12 mouse cellular contexts compared by ENCODE assay signal in genomic region chr15:94803624-94804342, GRCm38 (mm10).
DNase-seq lines count a peak whose midpoint lies in the region; ATAC-seq and TF ChIP-seq lines count a peak whose summit lies in the region.
"Had no signal": no experiment of that assay in that cellular context is flagged by ENCODE, and none has a peak within 500 bp of the region (broad histone marks: within the 10 kb centered on the region; RNA-seq: fewer than 3 reads in every experiment).

No protein-coding gene starts in this region.

- no peaks in the 10 kb centered on the region for H3K4me1 ChIP-seq in embryonic facial prominence, embryonic 14.5 days (ENCODE audit: control insufficient read depth, insufficient read depth, low read length)
- H3K4me1 ChIP-seq in embryonic facial prominence, embryonic 10.5 days = no peaks in the 10 kb centered on the region
- peaks cover 9% of the 10 kb centered on the region; the same call in 1 of the 2 replicates for H3K4me1 ChIP-seq in neural tube, embryonic 14.5 days (ENCODE audit: control insufficient read depth, insufficient read depth, low read length)
- H3K4me1 ChIP-seq: stomach, embryonic 15.5 days had no signal

- no peak overlapping the region for H3K27ac ChIP-seq in embryonic facial prominence, embryonic 14.5 days (replicated peaks; ENCODE audit: low read depth, low read length)
- no peak overlapping the region for H3K27ac ChIP-seq in embryonic facial prominence, embryonic 10.5 days (replicated peaks)
- no peak overlapping the region for H3K27ac ChIP-seq in layer of hippocampus, adult 2 months
- no peak overlapping the region for H3K27ac ChIP-seq in neural tube, embryonic 14.5 days (ENCODE audit: low read depth, low read length)
- H3K27ac ChIP-seq: stomach, embryonic 15.5 days had no signal

- peak; percentile 34 for TF ChIP-seq CTCF in layer of hippocampus, adult 2 months (conservative IDR thresholded peaks at IDR 0.05)

- no peak for ATAC-seq in embryonic facial prominence, embryonic 14.5 days (ENCODE audit: low read depth)
- ATAC-seq in neural tube, embryonic 14.5 days (ENCODE audit: low read depth) = peak; percentile 68; the same call in 1 of the 2 replicates

- H3K36me3 ChIP-seq in embryonic facial prominence, embryonic 14.5 days (ENCODE audit: control insufficient read depth, insufficient read depth, low read length) = no peaks in the 10 kb centered on the region
- no peaks in the 10 kb centered on the region for H3K36me3 ChIP-seq in embryonic facial prominence, embryonic 10.5 days (replicated peaks)
- H3K36me3 ChIP-seq in neural tube, embryonic 14.5 days (ENCODE audit: control insufficient read depth, insufficient read depth, low read length) = no peaks in the 10 kb centered on the region
- H3K36me3 ChIP-seq: stomach, embryonic 15.5 days had no signal

- 65% methylated on average over 17 of the region's 17 CpGs for WGBS in embryonic facial prominence, embryonic 14.5 days
- WGBS in embryonic facial prominence, embryonic 10.5 days = 81% methylated on average over 17 of the region's 17 CpGs
- 20% methylated on average over 17 of the region's 17 CpGs for WGBS in neural tube, embryonic 14.5 days

- H3K9me3 ChIP-seq in embryonic facial prominence, embryonic 14.5 days (ENCODE audit: control insufficient read depth, low read length) = no peaks in the 10 kb centered on the region
- no peaks in the 10 kb centered on the region for H3K9me3 ChIP-seq in embryonic facial prominence, embryonic 10.5 days
- no peaks in the 10 kb centered on the region for H3K9me3 ChIP-seq in neural tube, embryonic 14.5 days (ENCODE audit: control insufficient read depth, low read length)
- H3K9me3 ChIP-seq: stomach, embryonic 15.5 days had no signal

- H3K4me2 ChIP-seq in embryonic facial prominence, embryonic 14.5 days (ENCODE audit: low read depth, low read length) = no peak overlapping the region
- H3K4me2 ChIP-seq in neural tube, embryonic 14.5 days (ENCODE audit: low read depth, low read length) = no peak overlapping the region; the same call in 1 of the 2 replicates
- H3K4me2 ChIP-seq: stomach, embryonic 15.5 days had no signal

- H3K4me3 ChIP-seq in embryonic facial prominence, embryonic 14.5 days (ENCODE audit: low read depth, low read length) = no peak overlapping the region
- no peak overlapping the region for H3K4me3 ChIP-seq in embryonic facial prominence, embryonic 10.5 days
- H3K4me3 ChIP-seq in layer of hippocampus, adult 2 months = no peak overlapping the region
- H3K4me3 ChIP-seq in neural tube, embryonic 14.5 days (ENCODE audit: low read depth, low read length) = no peak overlapping the region
- H3K4me3 ChIP-seq: myocyte; stomach, embryonic 15.5 days had no signal

- no peaks in the 10 kb centered on the region for H3K27me3 ChIP-seq in embryonic facial prominence, embryonic 14.5 days (replicated peaks; ENCODE audit: control insufficient read depth, insufficient read depth, low read length)
- H3K27me3 ChIP-seq in embryonic facial prominence, embryonic 10.5 days (replicated peaks; ENCODE audit: low read depth, poor library complexity, severe bottlenecking) = no peaks in the 10 kb centered on the region
- no peaks in the 10 kb centered on the region for H3K27me3 ChIP-seq in neural tube, embryonic 14.5 days (ENCODE audit: control insufficient read depth, insufficient read depth, low read length)
- H3K27me3 ChIP-seq: stomach, embryonic 15.5 days had no signal

- DNase-seq in embryonic facial prominence, embryonic 14.5 days (ENCODE audit: low spot score) = peak; percentile 17
- DNase-seq in embryonic facial prominence, embryonic 10.5 days (ENCODE audit: low spot score) = no peak
- DNase-seq in layer of hippocampus, adult 2 months (ENCODE audit: low spot score in 2 of 2) = no peak
- DNase-seq in layer of hippocampus, adult 11-12 months (ENCODE audit: low spot score) = no peak
- DNase-seq in hindlimb bud, embryonic 11.5 days (ENCODE audit: extremely low spot score, low read depth, low spot score) = peak; percentile 31
- no peak for DNase-seq in right cerebral cortex, postnatal 25 days
- no peak for DNase-seq in layer of hippocampus, adult 8-10 months (ENCODE audit: low spot score in 2 of 2)
- DNase-seq: kidney, adult 18-20 months; lung, postnatal 10 days had no signal

- no peak overlapping the region for H3K9ac ChIP-seq in embryonic facial prominence, embryonic 14.5 days (ENCODE audit: low read depth, low read length)
- H3K9ac ChIP-seq in neural tube, embryonic 14.5 days (replicated peaks; ENCODE audit: low read depth, low read length) = no peak overlapping the region
- H3K9ac ChIP-seq: stomach, embryonic 15.5 days had no signal

Comparison
In these comparisons a context has a peak if more than half of its experiments do, and no peak if none do; other contexts are left out.
1. DNase-seq: peak in embryonic facial prominence, embryonic 14.5 days (single experiment) and hindlimb bud, embryonic 11.5 days (single experiment); none in embryonic facial prominence, embryonic 10.5 days (single experiment), layer of hippocampus, adult 2 months (0 of 2), layer of hippocampus, adult 11-12 months (single experiment), right cerebral cortex, postnatal 25 days (single experiment) and layer of hippocampus, adult 8-10 months (0 of 2).